Mouse (Mus musculus) limb, embryonic 14.5 days (tissue): ENCODE results near the gene Pom121l2. TPM values are rescaled to one million over a fixed set of nuclear protein-coding genes. Genes with fewer than 3 reads are reported as not detected.

Experiments used
- ATAC-seq: fragments of 200-750 bp; cut with Nextera tagmentation; 2 replicates; pipeline ENCODE4 v1.8.0; 2017; ENCODE audit warnings: low read depth, moderate number of reproducible peaks, moderate TSS enrichment; ENCODE audit not compliant: low FRiP score
- DNase-seq: peaks from one replicate; pipeline ENCODE4 v3.0.0-alpha.2; 2015; ENCODE audit warnings: low spot score
- H3K27ac ChIP-seq: fragments of 300-500 bp; sonication (generic); replicated peaks from 2 replicates; pipeline ENCODE4 v1.5.1; 2014; ENCODE audit warnings: low read depth, mild to moderate bottlenecking, low read length, moderate library complexity, mixed read lengths
- H3K27me3 ChIP-seq: fragments of 300-500 bp; sonication (generic); 2 replicates; pipeline ENCODE4 v1.6.1; 2014; ENCODE audit warnings: low read length, mixed read lengths; ENCODE audit not compliant: control insufficient read depth, insufficient read depth
- H3K36me3 ChIP-seq: fragments of 300-500 bp; sonication (generic); 2 replicates; pipeline ENCODE4 v1.6.1; 2014; ENCODE audit warnings: mild to moderate bottlenecking, low read length, moderate library complexity, mixed read lengths; ENCODE audit not compliant: control insufficient read depth, insufficient read depth
- H3K4me1 ChIP-seq: fragments of 300-500 bp; sonication (generic); 2 replicates; pipeline ENCODE4 v1.6.1; 2014; ENCODE audit warnings: antibody characterized with exemption, low read length, mixed read lengths; ENCODE audit not compliant: control insufficient read depth, insufficient read depth
- H3K4me2 ChIP-seq: fragments of 300-500 bp; sonication (generic); replicated peaks from 2 replicates; pipeline ENCODE4 v1.6.1; 2014; ENCODE audit warnings: low read depth, mild to moderate bottlenecking, low read length, moderate library complexity; ENCODE audit not compliant: severe bottlenecking
- H3K4me3 ChIP-seq: fragments of 300-500 bp; sonication (generic); replicated peaks from 2 replicates; pipeline ENCODE4 v1.5.1; 2014; ENCODE audit warnings: low read length
- H3K9ac ChIP-seq: fragments of 300-500 bp; sonication (generic); 2 replicates; pipeline ENCODE4 v1.6.1; 2014; ENCODE audit warnings: mild to moderate bottlenecking, low read depth, low read length, moderate library complexity; ENCODE audit not compliant: severe bottlenecking
- H3K9me3 ChIP-seq: fragments of 300-500 bp; sonication (generic); 2 replicates; pipeline ENCODE4 v1.6.1; 2016; ENCODE audit warnings: low read length; ENCODE audit not compliant: control insufficient read depth
- POLR2A ChIP-seq: fragments of 200-500 bp; IDR thresholded peaks from 2 replicates; pipeline ENCODE4 v1.8.0; 2012; ENCODE audit warnings: inconsistent platforms, mild to moderate bottlenecking, moderate library complexity, borderline replicate concordance; ENCODE audit not compliant: insufficient read depth, insufficient read length; ENCODE audit errors: extremely low read depth
- WGBS: fragments of 180-500 bp; shearing (Covaris S2); extraction: QIAGEN DNeasy Blood & Tissue Kit; methylation state at CpG from one replicate; pipeline ENCODE4 v1.1.7; 2014; 5-methylcytosine and 5-hydroxymethylcytosine counted together
- polyA plus RNA-seq, 2 experiments: library from polyadenylated mRNA; depleted of rRNA in 1 of 2; stranded (reverse) in 1 of 2; unstranded in 1 of 2; fragments of >200 nt; fragmentation: Nextera tagmentation in 1 of 2; extraction: Ambion mirVana in 1 of 2; gene quantifications; 2 replicates each; pipeline versions ENCODE4 v1.2.1 to v1.2.3; 2012 to 2014

Gene Pom121l2
- polyA plus RNA-seq, 2 experiments: 0.09 to 0.18 TPM

- Histone ChIP-seq H3K36me3 (no peaks in the 10 kb centered on the region), H3K4me1 (peaks cover 4% of the 10 kb centered on the region; the same call in 1 of the 2 replicates), H3K27ac (no peak overlapping the region), H3K4me2 (peak overlapping the region; percentile 19; the same call in 1 of the 2 replicates), H3K9ac (no peak overlapping the region), H3K27me3 (peaks cover 80% of the 10 kb centered on the region), H3K4me3 (peak overlapping the region; percentile 13; the same call in 1 of the 2 replicates), H3K9me3 (no peaks in the 10 kb centered on the region)
- WGBS: under 1% methylated on average over 21 of the region's 21 CpGs
- no peak for ATAC-seq
- no peak for TF ChIP-seq POLR2A
- no peak for DNase-seq
These were observed 16.3 kb downstream of the Pom121l2 start for GRCm38 (mm10) chr13:21997201-21997820.

GRCm38 (mm10) chr13:21997821-21998220 is 16.8 kb downstream of the Pom121l2 start:
- WGBS: 15% methylated on average over 4 of the region's 4 CpGs
- no peak for DNase-seq
- Histone ChIP-seq H3K27me3 (peaks cover 84% of the 10 kb centered on the region), H3K27ac (no peak overlapping the region), H3K9me3 (no peaks in the 10 kb centered on the region), H3K4me1 (peaks cover 4% of the 10 kb centered on the region; the same call in 1 of the 2 replicates), H3K9ac (no peak overlapping the region), H3K36me3 (no peaks in the 10 kb centered on the region), H3K4me2 (no peak overlapping the region), H3K4me3 (no peak overlapping the region)
- no peak for TF ChIP-seq POLR2A
- ATAC-seq: no peak

GRCm38 (mm10) chr13:21998412-21998811 is 17.4 kb downstream of the Pom121l2 start:
- no peak overlapping the region for H3K27ac ChIP-seq
- no peak overlapping the region for H3K4me2 ChIP-seq
- peaks cover 4% of the 10 kb centered on the region; the same call in 1 of the 2 replicates for H3K4me1 ChIP-seq
- H3K9me3 ChIP-seq: no peaks in the 10 kb centered on the region
- H3K27me3 ChIP-seq: peaks cover 90% of the 10 kb centered on the region
- no peak overlapping the region for H3K9ac ChIP-seq
- no peaks in the 10 kb centered on the region for H3K36me3 ChIP-seq
- no peak for TF ChIP-seq POLR2A
- DNase-seq: no peak
- no peak overlapping the region for H3K4me3 ChIP-seq
- ATAC-seq: no peak
- WGBS: 19% methylated on average over 3 of the region's 3 CpGs

- ATAC-seq (no peak), DNase-seq (no peak)
- Histone ChIP-seq H3K4me2 (no peak overlapping the region), H3K27ac (no peak overlapping the region), H3K27me3 (peaks cover 93% of the 10 kb centered on the region), H3K4me1 (peaks cover 4% of the 10 kb centered on the region; the same call in 1 of the 2 replicates), H3K9ac (no peak overlapping the region), H3K4me3 (no peak overlapping the region), H3K36me3 (no peaks in the 10 kb centered on the region), H3K9me3 (no peaks in the 10 kb centered on the region)
- 43% methylated on average over 4 of the region's 4 CpGs for WGBS
- no peak for TF ChIP-seq POLR2A
These were observed 18.2 kb downstream of the Pom121l2 start for GRCm38 (mm10) chr13:21999147-21999546.

- ATAC-seq (no peak), DNase-seq (no peak)
- no peak overlapping the region for H3K4me3 ChIP-seq
- 0 out of 2 replicates have a peak, but pooled peaks cover 6% of the 10 kb centered on the region for H3K4me1 ChIP-seq
- no peak overlapping the region for H3K4me2 ChIP-seq
- no peak for TF ChIP-seq POLR2A
- H3K27ac ChIP-seq: no peak overlapping the region
- H3K9ac ChIP-seq: no peak overlapping the region
- no peaks in the 10 kb centered on the region for H3K36me3 ChIP-seq
- peaks cover 94% of the 10 kb centered on the region for H3K27me3 ChIP-seq
- no peaks in the 10 kb centered on the region for H3K9me3 ChIP-seq
- WGBS: 52% methylated on average over 2 of the region's 2 CpGs
These were observed 20.4 kb downstream of the Pom121l2 start for GRCm38 (mm10) chr13:22001346-22001745.
